Mouse (Mus musculus) embryonic fibroblast, embryonic 13.5 days (primary cell): Measurements from ENCODE around the gene Rassf7.

Experiments
- CTCF ChIP-seq: IDR thresholded peaks from 2 replicates; pipeline ENCODE4 v1.5.1; 2011; ENCODE audit warnings: mild to moderate bottlenecking, control low read depth, low read length, moderate library complexity, borderline replicate concordance; ENCODE audit not compliant: insufficient read depth
- POLR2A ChIP-seq: IDR thresholded peaks from 2 replicates; pipeline ENCODE4 v1.6.1; 2011; ENCODE audit warnings: low read depth, mild to moderate bottlenecking, control low read depth, low read length, moderate library complexity

DNA sequence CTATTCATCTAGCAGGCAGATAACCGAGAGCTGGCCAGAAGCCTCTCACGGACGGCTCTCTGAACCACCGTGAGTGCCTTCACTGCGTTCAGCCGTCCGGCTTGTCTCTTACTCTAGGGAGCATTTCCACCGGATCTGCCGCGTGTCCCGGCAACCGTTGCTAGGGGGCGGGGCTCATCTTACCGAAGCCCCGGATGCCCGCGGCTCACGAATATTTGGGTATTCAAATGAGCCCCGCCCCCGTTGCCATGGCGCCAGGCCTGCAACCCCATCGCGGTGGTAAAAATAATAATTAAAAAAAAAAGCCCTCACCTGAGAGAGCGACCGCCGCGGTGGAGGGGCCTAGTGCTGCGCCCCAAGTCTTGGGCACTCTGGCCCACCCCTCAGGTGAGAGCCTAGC, 20.8 kb upstream of the Rassf7 start:
- peak; percentile 48 for TF ChIP-seq POLR2A
- no peak for TF ChIP-seq CTCF
